Mouse (Mus musculus) midbrain, embryonic 15.5 days (tissue): ENCODE results near the gene Otud5. TPM values are rescaled to one million over a fixed set of nuclear protein-coding genes. Genes with fewer than 3 reads are reported as not detected.
A peak's percentile ranks its signal among the peaks of the same experiment; 100 is the strongest.

Experiments
- microRNA counts: library from miRNA; unstranded; fragments of <30 nt; microRNA quantifications from one replicate; lab custom pipeline; 2016
- microRNA-seq: library from miRNA; unstranded; fragments of <30 nt; microRNA quantifications from one replicate; pipeline ENCODE4, GENCODE M21; 2016
- polyA plus RNA-seq: library from polyadenylated mRNA; unstranded; fragments of >200 nt; fragmentation: Nextera tagmentation; extraction: Ambion mirVana; gene quantifications from 2 replicates; pipeline ENCODE4 v1.2.1, GENCODE M21; 2015

Gene Otud5
- polyA plus RNA-seq, 1 experiment from 2014 or later = 49.1 TPM

MicroRNAs within 50 kb of the gene (microRNA counts, 519-probe panel; counts per million panel counts)
- 2,791 counts per million, percentile 61 among the panel's probes with 10 or more counts for microRNA mmu-miR-1198 (lab: Ali Mortazavi, UCI)

Small RNA genes lying within 50 kb of the gene (microRNA-seq; reads per million reads assigned to microRNA genes)
- 47.4 reads per million, percentile 46 among the genes with 10 or more reads in this experiment for gene Mir1198

Other genes starting within 250 kb of the Otud5 start
- 33.0 and 34.4 TPM in 2 replicates for gene Ccdc22, start 235.8 kb upstream of the Otud5 start, polyA plus RNA-seq
- 0.13 and 0.27 TPM in 2 replicates for gene Cacna1f, start 234.3 kb upstream of the Otud5 start, polyA plus RNA-seq
- 176 and 179 TPM in 2 replicates for gene Syp, start 202.9 kb upstream of the Otud5 start, polyA plus RNA-seq
- gene Prickle3, start 184.1 kb upstream of the Otud5 start, polyA plus RNA-seq = 1.6 and 1.7 TPM in 2 replicates
- gene Plp2, start 170.0 kb upstream of the Otud5 start, polyA plus RNA-seq = 17.5 and 19.7 TPM in 2 replicates
- gene Magix, start 160.1 kb upstream of the Otud5 start, polyA plus RNA-seq = 0.09 TPM in 1 of 2 replicates, not detected in the other
- gene Gpkow, start 144.2 kb upstream of the Otud5 start, polyA plus RNA-seq = 44.9 and 45.8 TPM in 2 replicates
- gene Wdr45, start 127.0 kb upstream of the Otud5 start, polyA plus RNA-seq = 35.0 and 35.2 TPM in 2 replicates
- gene Gm45208, start 119.1 kb upstream of the Otud5 start, polyA plus RNA-seq = 0.85 and 1.3 TPM in 2 replicates
- gene Praf2, start 112.9 kb upstream of the Otud5 start, polyA plus RNA-seq = 132 and 133 TPM in 2 replicates
- 78.4 and 85.2 TPM in 2 replicates for gene Ccdc120, start 90.5 kb upstream of the Otud5 start, polyA plus RNA-seq
- 26.3 and 26.6 TPM in 2 replicates for gene Tfe3, start 78.8 kb upstream of the Otud5 start, polyA plus RNA-seq
- 72.3 and 78.8 TPM in 2 replicates for gene Gripap1, start 51.6 kb upstream of the Otud5 start, polyA plus RNA-seq
- gene Kcnd1, start 19.1 kb upstream of the Otud5 start, polyA plus RNA-seq = 2.3 and 2.9 TPM in 2 replicates
- gene Pim2, start 36.9 kb downstream of the Otud5 start, polyA plus RNA-seq = 21.7 and 22.1 TPM in 2 replicates
- gene Slc35a2, start 42.7 kb downstream of the Otud5 start, polyA plus RNA-seq = 42.2 and 42.9 TPM in 2 replicates
- 222 and 224 TPM in 2 replicates for gene Pqbp1, start 57.9 kb downstream of the Otud5 start, polyA plus RNA-seq
- gene Timm17b, start 58.0 kb downstream of the Otud5 start, polyA plus RNA-seq = 173 and 178 TPM in 2 replicates
- gene Gm10491, start 66.5 kb downstream of the Otud5 start, polyA plus RNA-seq = not detected in 2 replicates
- gene Gm10490, start 68.2 kb downstream of the Otud5 start, polyA plus RNA-seq = 1.2 TPM in 1 of 2 replicates, not detected in the other
- gene Pcsk1n, start 78.5 kb downstream of the Otud5 start, polyA plus RNA-seq = 273 and 288 TPM in 2 replicates
- not detected in 2 replicates for gene Eras, start 87.2 kb downstream of the Otud5 start, polyA plus RNA-seq
- 76.8 and 79.0 TPM in 2 replicates for gene Hdac6, start 106.5 kb downstream of the Otud5 start, polyA plus RNA-seq
- gene Gata1, start 136.7 kb downstream of the Otud5 start, polyA plus RNA-seq = 0.12 and 0.42 TPM in 2 replicates
- 0.27 and 0.46 TPM in 2 replicates for gene Glod5, start 177.1 kb downstream of the Otud5 start, polyA plus RNA-seq
- 40.7 and 42.0 TPM in 2 replicates for gene Suv39h1, start 233.4 kb downstream of the Otud5 start, polyA plus RNA-seq
- gene Was, start 249.1 kb downstream of the Otud5 start, polyA plus RNA-seq = 0.13 and 0.18 TPM in 2 replicates